Mouse (Mus musculus) MEL (cell line): ENCODE measurements around the gene Tmem37. TPM values are rescaled to one million over a fixed set of nuclear protein-coding genes. Genes with fewer than 3 reads are reported as not detected.

Source experiments
- DNase-seq: peaks from one replicate; pipeline ENCODE4 v3.0.0; 2011; ENCODE audit warnings: low read depth, low spot score
- H3K27ac ChIP-seq: 2 replicates; pipeline ENCODE4 v1.5.1; 2012; ENCODE audit warnings: low read depth, mild to moderate bottlenecking, control low read depth, low read length, moderate library complexity; ENCODE audit not compliant: control insufficient read depth
- H3K27me3 ChIP-seq, 2 experiments: fragments of 150-350 bp in 1 of 2; sonication (generic) in 1 of 2; 2 replicates each; pipeline ENCODE4 v1.6.1; 2012; ENCODE audit warnings: low read length in 2 of 2, mild to moderate bottlenecking in 2 of 2, improper control_type of control experiment in 1 of 2, moderate library complexity in 1 of 2; ENCODE audit not compliant: insufficient read depth in 2 of 2, control insufficient read depth in 1 of 2
- H3K36me3 ChIP-seq, 2 experiments: 2 replicates each; pipeline ENCODE4 v1.6.1; 2012 to 2014; ENCODE audit warnings: low read length in 2 of 2, improper control_type of control experiment in 1 of 2, inconsistent platforms in 1 of 2, mild to moderate bottlenecking in 1 of 2; ENCODE audit not compliant: insufficient read depth in 2 of 2, control insufficient read depth in 1 of 2
- H3K4me1 ChIP-seq, 2 experiments: fragments of 150-350 bp in 1 of 2; sonication (generic) in 1 of 2; 2 replicates each; pipeline ENCODE4 v1.6.1; 2012; ENCODE audit warnings: low read length in 2 of 2, improper control_type of control experiment in 1 of 2, mild to moderate bottlenecking in 1 of 2; ENCODE audit not compliant: insufficient read depth in 2 of 2, control insufficient read depth in 1 of 2
- H3K4me3 ChIP-seq, 2 experiments: fragments of 150-350 bp in 1 of 2; sonication (generic) in 1 of 2; 2 replicates each; pipeline ENCODE4 v1.5.1; 2012; ENCODE audit warnings: low read depth in 2 of 2, low read length in 2 of 2, mild to moderate bottlenecking in 2 of 2, moderate library complexity in 2 of 2, control low read depth in 1 of 2, improper control_type of control experiment in 1 of 2; ENCODE audit not compliant: control insufficient read depth in 1 of 2, insufficient read depth in 1 of 2
- H3K79me2 ChIP-seq: 2 replicates; pipeline ENCODE4 v1.6.1; 2012; ENCODE audit warnings: mild to moderate bottlenecking, low read length, moderate library complexity; ENCODE audit not compliant: control insufficient read depth, poor library complexity, insufficient read depth
- H3K9ac ChIP-seq: 2 replicates; pipeline ENCODE4 v1.6.1; 2012; ENCODE audit warnings: low read depth, mild to moderate bottlenecking, control low read depth, low read length, moderate library complexity; ENCODE audit not compliant: control insufficient read depth, poor library complexity, severe bottlenecking
- H3K9me3 ChIP-seq: fragments of 150-350 bp; sonication (generic); replicated peaks from 2 replicates; pipeline ENCODE4 v1.6.1; 2012; ENCODE audit warnings: mild to moderate bottlenecking, low read length, improper control_type of control experiment, moderate library complexity; ENCODE audit not compliant: insufficient read depth
- BHLHE40 ChIP-seq: IDR thresholded peaks from 2 replicates; pipeline ENCODE4 v1.6.1; 2012; ENCODE audit warnings: low read depth, mild to moderate bottlenecking, inconsistent platforms, low read length, improper control_type of control experiment, borderline replicate concordance
- CHD1 ChIP-seq: IDR thresholded peaks from 2 replicates; pipeline ENCODE4 v1.6.1; 2012; ENCODE audit warnings: low read depth, mild to moderate bottlenecking, inconsistent platforms, low read length, improper control_type of control experiment
- CHD2 ChIP-seq: IDR thresholded peaks from 2 replicates; pipeline ENCODE4 v1.6.1; 2011; ENCODE audit warnings: low read length, improper control_type of control experiment
- CTCF ChIP-seq, 3 experiments: IDR thresholded peaks in 2 of 3; conservative IDR thresholded peaks in 1 of 3; 2 replicates each; pipeline ENCODE4 v1.5.1; 2011 to 2012; ENCODE audit warnings: low read length in 3 of 3, low read depth in 2 of 3, mild to moderate bottlenecking in 2 of 3, improper control_type of control experiment in 1 of 3, inconsistent platforms in 1 of 3, mixed read lengths in 1 of 3, moderate library complexity in 1 of 3; ENCODE audit not compliant: control insufficient read depth in 1 of 3, insufficient read depth in 1 of 3, poor library complexity in 1 of 3, severe bottlenecking in 1 of 3
- E2F4 ChIP-seq: IDR thresholded peaks from 2 replicates; pipeline ENCODE4 v1.6.1; 2011; ENCODE audit warnings: low read depth, low read length, improper control_type of control experiment, borderline replicate concordance
- EP300 ChIP-seq, 2 experiments: IDR thresholded peaks; 2 replicates each; pipeline ENCODE4 v1.6.1; 2011; ENCODE audit warnings: improper control_type of control experiment in 2 of 2, low read length in 2 of 2, low read depth in 1 of 2, mild to moderate bottlenecking in 1 of 2
- GATA1 ChIP-seq: IDR thresholded peaks from 2 replicates; pipeline ENCODE4 v1.6.1; 2011; ENCODE audit warnings: low read depth, low read length, improper control_type of control experiment
- MAX ChIP-seq: IDR thresholded peaks from 2 replicates; pipeline ENCODE4 v1.6.1; 2011; ENCODE audit warnings: low read length, improper control_type of control experiment
- MEF2A ChIP-seq: IDR thresholded peaks from 2 replicates; pipeline ENCODE4 v1.6.1; 2014; ENCODE audit warnings: low read depth, mild to moderate bottlenecking, inconsistent platforms, low read length, improper control_type of control experiment; ENCODE audit not compliant: poor library complexity, insufficient replicate concordance, severe bottlenecking; ENCODE audit errors: extremely low read depth
- MYB ChIP-seq: IDR thresholded peaks from 2 replicates; pipeline ENCODE4 v1.6.1; 2011; ENCODE audit warnings: mild to moderate bottlenecking, low read depth, low read length, improper control_type of control experiment
- NELFE ChIP-seq: IDR thresholded peaks from 2 replicates; pipeline ENCODE4 v1.6.1; 2011; ENCODE audit warnings: low read depth, low read length, improper control_type of control experiment
- POLR2A ChIP-seq, 2 experiments: IDR thresholded peaks; 2 replicates each; pipeline ENCODE4 v1.6.1; 2011 to 2012; ENCODE audit warnings: low read length in 2 of 2, mild to moderate bottlenecking in 2 of 2, control low read depth in 1 of 2, improper control_type of control experiment in 1 of 2, low read depth in 1 of 2, moderate library complexity in 1 of 2; ENCODE audit not compliant: control insufficient read depth in 1 of 2, insufficient read depth in 1 of 2, poor library complexity in 1 of 2
- POLR2AphosphoS5 ChIP-seq: IDR thresholded peaks from 2 replicates; pipeline ENCODE4 v1.6.1; 2012; ENCODE audit warnings: low read depth, borderline replicate concordance, mild to moderate bottlenecking, inconsistent platforms, low read length, moderate library complexity, mixed read lengths
- TAL1 ChIP-seq: IDR thresholded peaks from 2 replicates; pipeline ENCODE4 v1.6.1; 2012; ENCODE audit warnings: mild to moderate bottlenecking, inconsistent platforms, low read length, moderate library complexity, mixed read lengths
- TCF12 ChIP-seq: IDR thresholded peaks from 2 replicates; pipeline ENCODE4 v1.6.1; 2014; ENCODE audit warnings: low read depth, mild to moderate bottlenecking, inconsistent platforms, low read length, improper control_type of control experiment, moderate library complexity
- USF2 ChIP-seq, 2 experiments: IDR thresholded peaks; 2 replicates each; pipeline ENCODE4 v1.6.1; 2011 to 2012; ENCODE audit warnings: improper control_type of control experiment in 2 of 2, low read length in 2 of 2, borderline replicate concordance in 1 of 2, inconsistent platforms in 1 of 2, low read depth in 1 of 2, mild to moderate bottlenecking in 1 of 2; ENCODE audit not compliant: insufficient read depth in 1 of 2
- ZC3H11A ChIP-seq: IDR thresholded peaks from 2 replicates; pipeline ENCODE4 v1.6.1; 2012; ENCODE audit warnings: low read depth, mild to moderate bottlenecking, inconsistent platforms, low read length, improper control_type of control experiment
- ZKSCAN1 ChIP-seq: IDR thresholded peaks from 2 replicates; pipeline ENCODE4 v1.6.1; 2012; ENCODE audit warnings: low read depth, mild to moderate bottlenecking, inconsistent platforms, low read length, improper control_type of control experiment, moderate library complexity
- ZNF384 ChIP-seq: IDR thresholded peaks from 2 replicates; pipeline ENCODE4 v1.6.1; 2012; ENCODE audit warnings: low read depth, mild to moderate bottlenecking, inconsistent platforms, low read length, improper control_type of control experiment
- polyA plus RNA-seq, 2 experiments: library from polyadenylated mRNA; stranded (reverse) in 1 of 2; unstranded in 1 of 2; fragments of >175 nt in 1 of 2; fragments of >200 nt in 1 of 2; gene quantifications; 2 replicates each; pipeline versions ENCODE4 v1.2.1 to v1.2.4; 2012; ENCODE audit warnings: low replicate concordance in 2 of 2, low read depth in 1 of 2; ENCODE audit not compliant: insufficient read length in 2 of 2, insufficient read depth in 1 of 2, missing spikeins in 1 of 2
- total RNA-seq: library from RNA; depleted of rRNA; stranded (reverse); fragments of 300-350 nt; gene quantifications from 2 replicates; pipeline ENCODE4 v1.2.3, GENCODE M21; 2012

Gene Tmem37
- total and polyA plus RNA-seq, 3 experiments, result 2.6 to 9.1 TPM; not detected in 1

DNA sequence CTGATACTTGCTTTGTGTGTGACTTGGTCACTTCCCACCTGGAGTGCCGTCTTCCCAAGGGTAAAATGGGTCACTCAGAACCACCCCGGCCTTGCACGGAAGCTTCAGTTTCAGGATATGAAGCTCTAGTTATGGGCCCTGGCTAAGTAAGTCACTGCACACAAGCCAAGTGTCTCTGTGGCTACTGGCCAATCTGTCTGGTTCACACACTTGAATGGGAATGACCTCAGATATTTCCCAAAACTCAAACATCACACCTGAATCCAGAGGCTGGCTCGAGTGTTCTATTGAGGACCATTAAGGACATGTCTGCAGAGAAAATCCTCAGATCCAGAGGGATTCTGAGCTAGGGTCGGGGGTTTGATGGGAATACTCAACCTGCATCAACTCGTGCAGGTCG, 11.6 kb downstream of the Tmem37 start:
- no peak for TF ChIP-seq TAL1
- TF ChIP-seq EP300 (IDR thresholded peaks at IDR 0.05; ENCODE audit: low read depth in 1 of 2, low read length in 2 of 2), result no peak
- TF ChIP-seq E2F4, result no peak
- no peak for TF ChIP-seq USF2 (IDR thresholded peaks at IDR 0.05; ENCODE audit: borderline replicate concordance in 1 of 2, insufficient read depth in 1 of 2, low read depth in 1 of 2, low read length in 2 of 2)
- TF ChIP-seq GATA1, result no peak
- TF ChIP-seq TCF12, result no peak
- no peak for TF ChIP-seq ZKSCAN1
- TF ChIP-seq MYB, result no peak
- TF ChIP-seq POLR2A (IDR thresholded peaks at IDR 0.05; ENCODE audit: control insufficient read depth in 1 of 2, insufficient read depth in 1 of 2, low read depth in 1 of 2, low read length in 2 of 2, poor library complexity in 1 of 2), result no peak
- no peak for TF ChIP-seq MEF2A
- Histone ChIP-seq H3K9ac (no peak overlapping the region), H3K36me3 (no peaks in the 10 kb centered on the region), H3K79me2 (no peaks in the 10 kb centered on the region), H3K4me3 (no peak overlapping the region), H3K27me3 (no peaks in the 10 kb centered on the region), H3K27ac (no peak overlapping the region), H3K9me3 (no peaks in the 10 kb centered on the region), H3K4me1 (no peaks in the 10 kb centered on the region)
- no peak for DNase-seq

DNA sequence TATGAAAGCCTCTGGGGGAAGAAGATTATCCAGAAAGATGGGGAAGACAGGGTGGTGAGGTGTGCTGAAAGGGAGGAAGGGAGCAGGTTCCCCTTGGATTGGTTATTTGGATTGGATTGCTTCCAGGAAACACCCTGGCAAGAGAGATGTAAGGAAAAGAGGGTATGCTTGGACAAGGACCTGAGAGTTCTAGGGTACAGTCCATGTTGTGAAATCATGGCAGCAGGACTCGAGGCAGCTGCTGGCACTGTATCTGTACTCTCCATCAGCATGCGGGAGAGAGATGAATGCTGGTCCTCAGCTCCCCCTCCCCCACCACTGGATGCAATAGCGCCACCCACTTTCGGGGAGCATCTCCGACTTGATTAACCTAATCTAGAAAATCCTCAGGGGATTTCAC, 13.2 kb downstream of the Tmem37 start:
- H3K9ac ChIP-seq, result no peak overlapping the region
- TF ChIP-seq MAX (no peak), CHD1 (no peak), ZKSCAN1 (no peak)
- TF ChIP-seq, all 39 proteins: peak for 0
- H3K4me3 ChIP-seq, result no peak overlapping the region
- H3K4me1 ChIP-seq, result no peaks in the 10 kb centered on the region
- H3K36me3 ChIP-seq, result no peaks in the 10 kb centered on the region
- no peak for DNase-seq
- H3K27ac ChIP-seq, result no peak overlapping the region
- peaks cover 1 to 2% of the 10 kb centered on the region in 2 experiments; a peak in 2 of 4 replicates for H3K27me3 ChIP-seq
- no peaks in the 10 kb centered on the region for H3K79me2 ChIP-seq
- no peaks in the 10 kb centered on the region for H3K9me3 ChIP-seq

DNA sequence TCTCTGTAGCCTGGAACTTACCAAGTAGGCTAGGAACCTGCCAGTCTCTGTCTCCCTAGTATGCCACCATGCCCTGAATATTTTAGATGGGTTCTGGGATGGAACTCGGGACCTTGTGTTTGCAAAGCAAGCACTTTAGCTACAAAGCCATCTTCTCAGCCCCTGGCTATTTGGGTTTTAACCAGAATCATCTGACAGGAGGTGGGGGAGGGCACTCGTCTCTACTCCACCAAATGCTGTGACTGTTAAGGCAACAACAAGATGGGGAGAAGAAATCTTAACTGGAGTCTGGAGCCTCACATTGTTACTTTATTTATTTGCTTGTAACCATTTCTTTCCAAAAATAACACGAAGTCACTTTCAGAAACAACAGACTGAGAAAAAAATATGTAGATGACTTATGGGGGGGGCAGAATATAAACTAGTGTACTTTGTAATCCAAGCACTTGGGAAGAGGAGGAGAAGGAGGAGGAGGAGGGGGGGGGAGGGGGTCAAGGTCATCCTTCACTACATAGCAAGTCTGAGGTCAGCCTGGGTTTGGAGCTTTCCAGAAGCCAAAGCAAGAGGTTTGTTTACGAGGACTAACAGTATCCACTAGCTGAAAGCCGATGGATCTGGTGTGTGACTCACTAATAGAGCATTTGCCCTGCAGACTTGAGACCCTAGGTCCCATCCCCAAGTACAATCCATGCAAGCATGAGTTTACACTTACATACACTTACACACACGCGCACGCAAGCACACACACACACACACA, 16.0 kb downstream of the Tmem37 start:
- Histone ChIP-seq H3K36me3 (no peaks in the 10 kb centered on the region), H3K4me1 (no peaks in the 10 kb centered on the region), H3K79me2 (no peaks in the 10 kb centered on the region), H3K9ac (no peak overlapping the region), H3K27ac (no peak overlapping the region), H3K27me3 (peaks cover 2 to 5% of the 10 kb centered on the region in 2 experiments; a peak in 3 of 4 replicates), H3K4me3 (no peak overlapping the region), H3K9me3 (no peaks in the 10 kb centered on the region)
- TF ChIP-seq TAL1 (no peak), ZKSCAN1 (no peak), NELFE (no peak), MEF2A (no peak), ZNF384 (no peak), ZC3H11A (no peak), CHD1 (no peak), POLR2AphosphoS5 (no peak), CHD2 (no peak), CTCF (IDR thresholded peaks at IDR 0.05 in 2 of 3, conservative IDR thresholded peaks at IDR 0.05 in 1 of 3; ENCODE audit: control insufficient read depth in 1 of 3, insufficient read depth in 1 of 3, low read depth in 2 of 3, low read length in 3 of 3, poor library complexity in 1 of 3, severe bottlenecking in 1 of 3) (no peak), BHLHE40 (no peak)
- no peak for DNase-seq
